Mouse (Mus musculus): ENCODE measurements at regions not wholly inside any gene's neighbourhood (a gene's known extent, or its start where the extent isn't known, plus 50 kb on each side); places are given as distances from the start of the nearest gene placed in this dataset.

- H3K79me2 ChIP-seq (replicated peaks; ENCODE audit: control insufficient read depth, extremely low read depth, insufficient read depth, poor library complexity, severe bottlenecking) = no peaks in the 10 kb centered on the region
- H3K4me2 ChIP-seq (ENCODE audit: insufficient read depth, low read depth, poor library complexity, severe bottlenecking) = peak overlapping the region; percentile 55
- H3K4me3 ChIP-seq (replicated peaks in 1 of 3; ENCODE audit: low read depth in 2 of 3, low read length in 2 of 3, poor library complexity in 1 of 3) = no peak overlapping the region
- DNase-seq (ENCODE audit: extremely low read depth) = peak; percentile 66
- H3K4me1 ChIP-seq (ENCODE audit: control insufficient read depth in 1 of 2, insufficient read depth in 2 of 2) = no peaks in the 10 kb centered on the region
- H3K9me3 ChIP-seq (replicated peaks; ENCODE audit: low read length) = no peaks in the 10 kb centered on the region
- TF ChIP-seq ELF1 (IDR thresholded peaks at IDR 0.05; ENCODE audit: low read depth, low read length) = 0 out of 2 replicates have a peak, but pooled peaks have one; percentile 16
- no peak for TF ChIP-seq TCF12 (IDR thresholded peaks at IDR 0.05; ENCODE audit: low read depth, low read length)
- no peak for TF ChIP-seq NELFE (IDR thresholded peaks at IDR 0.05; ENCODE audit: low read depth, low read length)
- TF ChIP-seq ZMIZ1 (IDR thresholded peaks at IDR 0.05; ENCODE audit: low read depth, low read length) = no peak
- TF ChIP-seq MXI1 (IDR thresholded peaks at IDR 0.05; ENCODE audit: low read depth, low read length) = no peak
- no peak for TF ChIP-seq BHLHE40 (IDR thresholded peaks at IDR 0.05; ENCODE audit: low read depth, low read length)
- peak; percentile 80 for TF ChIP-seq ZC3H11A (IDR thresholded peaks at IDR 0.05; ENCODE audit: low read depth, low read length)
- TF ChIP-seq RAD21 (IDR thresholded peaks at IDR 0.05; ENCODE audit: low read depth, low read length) = peak; percentile 96
- no peak for TF ChIP-seq JUN (IDR thresholded peaks at IDR 0.05; ENCODE audit: insufficient read depth, low read depth, low read length)
- TF ChIP-seq MEF2A (IDR thresholded peaks at IDR 0.05; ENCODE audit: borderline replicate concordance, low read depth, low read length) = peak; percentile 13; the same call in 1 of the 2 replicates
- peak; percentile 99 for TF ChIP-seq ZNF384 (IDR thresholded peaks at IDR 0.05; ENCODE audit: low read depth, low read length)
- no peak for TF ChIP-seq IRF4 (IDR thresholded peaks at IDR 0.05; ENCODE audit: low read depth, low read length)
- no peak for TF ChIP-seq USF2 (conservative IDR thresholded peaks at IDR 0.05; ENCODE audit: low read depth, low read length)
- no peak for TF ChIP-seq JUND (conservative IDR thresholded peaks at IDR 0.05; ENCODE audit: low read depth, low read length)
- TF ChIP-seq PAX5 (IDR thresholded peaks at IDR 0.05; ENCODE audit: low read length) = no peak
- peak; percentile 76 to 85 for TF ChIP-seq CTCF (conservative IDR thresholded peaks at IDR 0.05 in 1 of 2, IDR thresholded peaks at IDR 0.05 in 1 of 2; ENCODE audit: low read depth in 2 of 2, low read length in 2 of 2)
- TF ChIP-seq SMC3 (IDR thresholded peaks at IDR 0.05; ENCODE audit: low read depth, low read length) = peak; percentile 92
- TF ChIP-seq POLR2AphosphoS2 (IDR thresholded peaks at IDR 0.05; ENCODE audit: low read depth, low read length) = no peak
- TF ChIP-seq MYC (IDR thresholded peaks at IDR 0.05; ENCODE audit: low read depth, low read length) = no peak
- no peak for TF ChIP-seq MAZ (IDR thresholded peaks at IDR 0.05; ENCODE audit: low read depth, low read length)
- no peak for TF ChIP-seq GABPA (IDR thresholded peaks at IDR 0.05; ENCODE audit: insufficient replicate concordance, low read depth, low read length)
- TF ChIP-seq ETS1 (conservative IDR thresholded peaks at IDR 0.05; ENCODE audit: low read depth, low read length) = no peak
- TF ChIP-seq RCOR1 (conservative IDR thresholded peaks at IDR 0.05; ENCODE audit: low read depth, low read length) = no peak
- TF ChIP-seq POLR2A (IDR thresholded peaks at IDR 0.05; ENCODE audit: low read depth, low read length) = no peak
- TF ChIP-seq NRF1 (IDR thresholded peaks at IDR 0.05; ENCODE audit: low read depth, low read length) = no peak
- no peak for TF ChIP-seq EP300 (IDR thresholded peaks at IDR 0.05; ENCODE audit: low read length)
- TF ChIP-seq SIN3A (IDR thresholded peaks at IDR 0.05; ENCODE audit: low read length) = no peak
- no peak for TF ChIP-seq TBP (conservative IDR thresholded peaks at IDR 0.05; ENCODE audit: low read depth, low read length)
- TF ChIP-seq UBTF (IDR thresholded peaks at IDR 0.05; ENCODE audit: low read depth, low read length) = no peak
- no peak for TF ChIP-seq CHD1 (IDR thresholded peaks at IDR 0.05; ENCODE audit: low read depth, low read length)
- no peak for TF ChIP-seq MAX (IDR thresholded peaks at IDR 0.05; ENCODE audit: low read length)
- no peak for TF ChIP-seq CHD2 (IDR thresholded peaks at IDR 0.05; ENCODE audit: low read length)
- TF ChIP-seq USF1 (IDR thresholded peaks at IDR 0.05; ENCODE audit: low read depth, low read length) = no peak
- no peak for TF ChIP-seq HCFC1 (IDR thresholded peaks at IDR 0.05; ENCODE audit: low read depth, low read length)
- TF ChIP-seq KAT2A (IDR thresholded peaks at IDR 0.05; ENCODE audit: insufficient replicate concordance, low read length) = no peak
- no peak for TF ChIP-seq MAFK (IDR thresholded peaks at IDR 0.05; ENCODE audit: insufficient replicate concordance, low read length)
- TF ChIP-seq ZKSCAN1 (IDR thresholded peaks at IDR 0.05; ENCODE audit: borderline replicate concordance, low read depth, low read length) = no peak
- TF ChIP-seq E2F4 (IDR thresholded peaks at IDR 0.05; ENCODE audit: insufficient replicate concordance, low read depth, low read length) = no peak
- no peak overlapping the region for H3K27ac ChIP-seq (ENCODE audit: insufficient read depth, low read depth)
- no peaks in the 10 kb centered on the region for H3K27me3 ChIP-seq (replicated peaks)
- no peak overlapping the region for H3K9ac ChIP-seq (ENCODE audit: insufficient read depth, low read depth)
- dilution Hi-C loops (cut with MboI; ENCODE audit: extremely low pct_ligation_motif_present, extremely low pct_unique_long_range_greater_than_20kb, low sequenced_read_pairs) = no loop called here
- H3K36me3 ChIP-seq (replicated peaks in 1 of 2; ENCODE audit: control insufficient read depth in 1 of 2, insufficient read depth in 1 of 2, low read length in 1 of 2) = no peaks in the 10 kb centered on the region
- in situ Hi-C loops (cut with MboI; ENCODE audit: low pct_ligation_motif_present, low pct_unique_long_range_greater_than_20kb, low sequenced_read_pairs) = loop anchor here (25.0 kb wide), 1 partner anchor 412 kb away; no protein-coding TSS in a partner anchor
Measured at GRCm38 (mm10) chr6:98525286-98525685, 182.7 kb upstream of the Gm765 start.

Measured in CH12.LX (cell line).